Mouse (Mus musculus) kidney, embryonic 15.5 days (tissue): Measurements from ENCODE around the gene Map3k12. TPM values are rescaled to one million over a fixed set of nuclear protein-coding genes. Genes with fewer than 3 reads are reported as not detected.

Source experiments
- ATAC-seq: fragments of 200-750 bp; cut with Nextera tagmentation; replicated peaks from 2 replicates; pipeline ENCODE4 v1.8.0; 2017; ENCODE audit warnings: moderate TSS enrichment; ENCODE audit not compliant: low FRiP score
- H3K27ac ChIP-seq: fragments of 300-500 bp; sonication (generic); 2 replicates; pipeline ENCODE4 v1.5.1; 2015; ENCODE audit warnings: mild to moderate bottlenecking, inconsistent platforms
- H3K27me3 ChIP-seq: fragments of 300-500 bp; sonication (generic); 2 replicates; pipeline ENCODE4 v1.6.1; 2015; ENCODE audit warnings: inconsistent platforms
- H3K36me3 ChIP-seq: fragments of 300-500 bp; sonication (generic); 2 replicates; pipeline ENCODE4 v1.6.1; 2015; ENCODE audit warnings: inconsistent platforms
- H3K4me1 ChIP-seq: fragments of 300-500 bp; sonication (generic); 2 replicates; pipeline ENCODE4 v1.6.1; 2015; ENCODE audit warnings: inconsistent platforms
- H3K4me2 ChIP-seq: fragments of 300-500 bp; sonication (generic); 2 replicates; pipeline ENCODE4 v1.6.1; 2015; ENCODE audit warnings: moderate library complexity, mild to moderate bottlenecking, inconsistent platforms
- H3K4me3 ChIP-seq: fragments of 300-500 bp; sonication (generic); replicated peaks from 2 replicates; pipeline ENCODE4 v1.5.1; 2015; ENCODE audit warnings: mild to moderate bottlenecking, inconsistent platforms
- H3K9ac ChIP-seq: fragments of 300-500 bp; sonication (generic); 2 replicates; pipeline ENCODE4 v1.6.1; 2015; ENCODE audit warnings: mild to moderate bottlenecking, inconsistent platforms
- H3K9me3 ChIP-seq: fragments of 300-500 bp; sonication (generic); replicated peaks from 2 replicates; pipeline ENCODE4 v1.6.1; 2016; ENCODE audit warnings: inconsistent platforms
- WGBS: fragments of 180-500 bp; shearing (Covaris S2); methylation state at CpG from one replicate; pipeline ENCODE4 v1.1.7; 2015; ENCODE audit warnings: mixed read lengths; 5-methylcytosine and 5-hydroxymethylcytosine counted together
- polyA plus RNA-seq: library from polyadenylated mRNA; unstranded; fragments of >200 nt; fragmentation: Nextera tagmentation; extraction: Ambion mirVana; gene quantifications from 2 replicates; pipeline ENCODE4 v1.2.1, GENCODE M21; 2015

The Map3k12 gene
- polyA plus RNA-seq, 1 experiment from 2014 or later: 19.7 TPM

DNA sequence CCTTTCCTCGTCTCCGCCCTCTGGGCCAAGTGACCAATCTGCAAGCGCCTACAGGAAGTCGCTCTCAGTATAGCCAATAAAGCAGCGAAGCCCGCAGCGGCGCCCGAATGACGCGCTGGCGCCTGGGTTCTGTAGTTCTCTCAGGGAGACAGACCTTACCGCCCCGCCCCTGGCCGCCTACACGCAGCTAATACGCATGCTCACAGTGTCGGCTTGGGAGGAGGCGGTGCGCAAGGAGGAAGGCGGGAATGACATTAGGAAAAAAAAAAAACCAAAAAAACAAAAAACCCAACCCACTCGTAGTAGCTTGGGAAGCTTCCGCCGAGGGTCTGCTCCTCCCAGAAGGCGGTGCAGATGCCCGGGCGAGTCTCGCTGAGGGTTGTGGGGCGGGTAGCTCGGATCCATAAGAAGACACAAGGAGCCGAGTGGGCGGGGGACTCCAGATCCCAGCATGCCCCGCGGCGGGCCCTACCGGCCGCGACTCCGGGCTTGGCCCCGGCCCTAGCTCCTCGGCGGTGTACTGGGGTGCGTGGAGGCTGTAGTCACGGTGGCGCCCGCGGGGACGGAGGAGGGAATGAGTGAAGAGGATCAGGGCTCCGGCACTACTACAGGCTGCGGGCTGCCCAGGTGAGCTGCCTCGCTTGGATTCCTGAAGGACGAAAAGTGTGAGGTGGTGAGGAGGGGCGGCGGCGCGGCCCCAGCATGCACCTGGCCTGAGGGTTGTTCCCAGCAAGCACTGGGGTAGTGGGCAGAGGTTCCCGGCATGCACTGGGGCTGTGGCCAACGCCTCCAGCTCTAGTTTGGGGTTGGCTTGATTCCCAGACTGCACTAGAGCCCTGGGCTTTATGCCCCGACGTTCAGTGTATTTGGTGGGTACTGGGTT is 1.4 kb upstream of the Map3k12 start, which contains the start of gene Tarbp2:
Tarbp2 (plus strand) TSS at position 217 of the 883 bp plus-strand sequence.
- peaks cover 31% of the 10 kb centered on the region for H3K36me3 ChIP-seq
- WGBS: 0% methylated on average over 60 of the region's 60 CpGs

DNA sequence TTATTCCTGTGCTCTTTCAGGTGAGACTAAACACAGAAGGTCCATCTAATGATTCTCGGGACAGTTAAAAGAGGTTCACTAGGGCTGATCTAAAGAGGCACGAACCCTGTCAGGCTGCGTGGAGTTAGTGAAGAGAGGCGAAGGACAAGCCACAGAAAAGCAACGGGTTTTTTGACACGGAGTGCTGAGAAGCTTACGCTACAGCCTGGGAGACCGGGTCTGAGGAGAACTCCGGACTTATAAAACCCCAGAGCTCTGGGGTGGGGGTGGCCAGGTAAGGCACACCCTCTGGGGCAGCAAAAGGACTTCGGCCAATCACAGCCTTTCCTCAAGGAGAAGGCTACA is 739 bp upstream of the Map3k12 start:
- Histone ChIP-seq H3K27ac (peak overlapping the region; percentile 100), H3K27me3 (no peaks in the 10 kb centered on the region), H3K4me1 (peaks cover 40% of the 10 kb centered on the region), H3K36me3 (peaks cover 26% of the 10 kb centered on the region), H3K9ac (peak overlapping the region; percentile 61), H3K4me2 (peak overlapping the region; percentile 81), H3K9me3 (no peaks in the 10 kb centered on the region), H3K4me3 (peak overlapping the region; percentile 80)
- 0% methylated on average over 10 of the region's 10 CpGs for WGBS
- no peak for ATAC-seq

More for the DNA sequence above, 1.4 kb upstream of the Map3k12 start, which contains the start of gene Tarbp2:
- Histone ChIP-seq H3K4me1 (peaks cover 34% of the 10 kb centered on the region), H3K27me3 (no peaks in the 10 kb centered on the region), H3K9me3 (no peaks in the 10 kb centered on the region), H3K27ac (peak within 1 kb of the TSS; percentile 100), H3K9ac (peak within 1 kb of the TSS; percentile 85), H3K4me3 (peak within 1 kb of the TSS; percentile 80), H3K4me2 (peak within 1 kb of the TSS; percentile 81)
- peak; percentile 93 for ATAC-seq

DNA sequence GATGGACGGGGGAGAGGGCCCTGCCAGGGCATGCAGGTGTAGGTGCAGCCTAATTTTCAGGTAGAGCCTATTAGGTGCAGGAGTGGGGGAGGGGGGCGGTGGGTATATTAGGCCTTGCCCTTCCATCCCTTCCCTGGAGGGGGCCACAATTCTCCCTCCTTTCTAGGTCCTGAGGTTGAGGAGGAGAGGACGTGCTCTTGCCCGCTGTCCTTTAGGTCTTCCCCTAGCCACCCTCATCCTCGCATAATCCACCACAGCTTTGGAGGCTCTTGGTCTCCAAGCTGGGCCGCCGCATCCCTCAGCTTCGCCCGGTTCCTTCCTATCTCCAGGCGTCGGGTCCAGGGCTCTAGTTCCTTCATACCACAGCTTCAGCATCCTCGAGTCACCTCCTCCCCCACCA is 571 bp downstream of the Map3k12 start:
- peaks cover 13% of the 10 kb centered on the region for H3K36me3 ChIP-seq
- peak overlapping the region; percentile 80 for H3K4me3 ChIP-seq
- no peak for ATAC-seq
- under 1% methylated on average over 12 of the region's 12 CpGs for WGBS
- H3K9ac ChIP-seq: peak overlapping the region; percentile 61
- peak overlapping the region; percentile 100 for H3K27ac ChIP-seq
- H3K9me3 ChIP-seq: no peaks in the 10 kb centered on the region
- peaks cover 53% of the 10 kb centered on the region for H3K4me1 ChIP-seq
- peak overlapping the region; percentile 81 for H3K4me2 ChIP-seq
- no peaks in the 10 kb centered on the region for H3K27me3 ChIP-seq

DNA sequence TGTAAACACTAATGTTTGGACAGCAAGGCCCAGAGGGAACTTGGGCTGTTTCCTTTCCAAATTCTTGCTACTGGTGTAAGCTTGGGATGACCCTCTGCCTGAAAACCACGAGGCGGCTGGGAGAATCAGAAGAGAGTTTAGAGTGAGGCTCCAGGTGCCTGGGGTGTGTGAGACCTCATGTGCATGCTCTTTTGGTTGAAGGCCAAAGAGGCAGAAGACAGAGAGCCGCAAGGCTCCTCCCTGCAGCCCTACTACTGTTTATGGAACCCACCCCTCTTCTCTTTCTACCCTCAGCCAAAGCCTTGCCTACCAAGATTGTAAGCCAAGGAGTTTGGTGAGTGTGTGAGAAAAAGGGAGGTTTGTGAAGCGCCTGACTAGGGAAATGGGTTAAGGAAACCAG is 1.1 kb downstream of the Map3k12 start:
- H3K9ac ChIP-seq: peak overlapping the region; percentile 61; the same call in 1 of the 2 replicates
- H3K9me3 ChIP-seq: no peaks in the 10 kb centered on the region
- WGBS: 43% methylated on average over 4 of the region's 4 CpGs

DNA sequence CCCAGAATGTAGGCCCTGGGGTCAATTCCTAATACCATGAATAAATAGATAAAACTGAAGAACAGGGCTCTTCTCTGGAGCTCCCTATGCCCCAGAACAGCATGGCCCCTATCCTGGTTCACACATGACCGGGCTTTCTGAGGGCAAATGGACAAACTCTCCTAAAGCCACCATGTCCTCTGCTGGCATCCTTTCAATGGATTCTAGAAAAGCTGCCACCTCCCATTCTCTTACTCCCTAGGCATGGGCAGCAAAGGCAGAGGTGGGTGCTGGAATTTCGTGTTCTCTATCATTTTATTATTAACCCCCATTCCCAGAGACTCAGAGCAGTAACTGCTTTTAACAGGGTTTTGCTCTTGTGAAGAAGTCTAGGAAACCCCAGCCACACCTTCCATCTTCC is 1.6 kb downstream of the Map3k12 start:
- ATAC-seq: no peak
- Histone ChIP-seq H3K4me2 (peak overlapping the region; percentile 81), H3K9ac (no peak overlapping the region), H3K36me3 (peaks cover 2% of the 10 kb centered on the region; the same call in 1 of the 2 replicates), H3K27me3 (no peaks in the 10 kb centered on the region), H3K4me3 (peak overlapping the region; percentile 80; the same call in 1 of the 2 replicates), H3K9me3 (no peaks in the 10 kb centered on the region), H3K27ac (no peak overlapping the region), H3K4me1 (peaks cover 56% of the 10 kb centered on the region)
- WGBS: 86% methylated on average over 2 of the region's 2 CpGs

More for the DNA sequence above, 1.1 kb downstream of the Map3k12 start:
- Histone ChIP-seq H3K36me3 (peaks cover 8% of the 10 kb centered on the region), H3K27ac (peak overlapping the region; percentile 100), H3K4me2 (peak overlapping the region; percentile 81), H3K4me3 (peak overlapping the region; percentile 80), H3K4me1 (peaks cover 56% of the 10 kb centered on the region), H3K27me3 (no peaks in the 10 kb centered on the region)
- no peak for ATAC-seq

DNA sequence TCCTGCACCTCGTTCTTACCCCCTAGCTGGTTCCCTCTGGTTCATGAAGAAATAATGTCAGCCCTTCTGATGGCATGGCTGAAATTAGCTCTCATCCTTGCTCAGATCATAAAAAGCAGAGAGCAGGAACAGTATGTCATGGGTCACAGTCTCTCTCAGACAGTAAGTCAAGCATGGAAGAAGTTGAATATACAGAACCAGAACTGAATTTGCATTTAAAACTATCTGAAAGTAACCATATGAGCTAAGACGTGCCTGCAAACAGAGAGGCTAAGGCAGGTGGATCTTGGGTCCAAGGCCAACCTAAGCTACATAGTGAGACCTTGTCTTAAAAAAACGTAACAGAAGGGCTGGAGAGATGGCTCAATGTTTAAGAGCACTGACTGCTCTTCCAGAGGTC is 3.9 kb downstream of the Map3k12 start:
- no peak overlapping the region for H3K4me3 ChIP-seq
- no peak for ATAC-seq
- peaks cover 59% of the 10 kb centered on the region for H3K4me1 ChIP-seq
- 0 out of 2 replicates have a peak, but pooled peaks cover 3% of the 10 kb centered on the region for H3K36me3 ChIP-seq
- H3K4me2 ChIP-seq: no peak overlapping the region
- WGBS: 59% methylated on average over 3 of the region's 3 CpGs
- no peak overlapping the region for H3K9ac ChIP-seq
- H3K27ac ChIP-seq: 0 out of 2 replicates have a peak overlapping the region, but pooled peaks have one; percentile 88
- no peaks in the 10 kb centered on the region for H3K27me3 ChIP-seq
- H3K9me3 ChIP-seq: no peaks in the 10 kb centered on the region

DNA sequence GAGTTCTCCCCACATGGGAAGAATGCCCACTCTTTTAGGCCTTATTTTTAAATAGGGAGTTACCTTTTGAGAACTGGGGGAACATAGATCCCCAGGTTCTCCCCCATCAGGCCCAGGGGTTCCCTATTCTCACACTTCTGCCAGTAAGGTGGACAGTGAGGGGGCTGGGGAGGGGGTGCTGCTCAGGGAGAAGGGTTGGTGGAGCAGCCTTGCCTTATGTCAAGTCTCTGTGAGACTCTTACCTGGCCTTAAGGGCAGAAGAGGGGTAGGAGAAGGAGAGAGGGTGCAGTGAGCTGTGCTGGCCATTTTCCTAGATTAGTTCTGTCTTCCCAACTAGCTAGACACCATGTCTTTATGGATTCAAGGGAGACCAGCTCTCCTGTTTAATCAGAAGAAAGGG is 4.4 kb downstream of the Map3k12 start:
- Histone ChIP-seq H3K9me3 (no peaks in the 10 kb centered on the region), H3K4me2 (no peak overlapping the region), H3K27ac (peak overlapping the region; percentile 88; the same call in 1 of the 2 replicates), H3K4me3 (no peak overlapping the region), H3K36me3 (0 out of 2 replicates have a peak, but pooled peaks cover 3% of the 10 kb centered on the region), H3K9ac (no peak overlapping the region), H3K4me1 (peaks cover 59% of the 10 kb centered on the region), H3K27me3 (no peaks in the 10 kb centered on the region)
- ATAC-seq: no peak

DNA sequence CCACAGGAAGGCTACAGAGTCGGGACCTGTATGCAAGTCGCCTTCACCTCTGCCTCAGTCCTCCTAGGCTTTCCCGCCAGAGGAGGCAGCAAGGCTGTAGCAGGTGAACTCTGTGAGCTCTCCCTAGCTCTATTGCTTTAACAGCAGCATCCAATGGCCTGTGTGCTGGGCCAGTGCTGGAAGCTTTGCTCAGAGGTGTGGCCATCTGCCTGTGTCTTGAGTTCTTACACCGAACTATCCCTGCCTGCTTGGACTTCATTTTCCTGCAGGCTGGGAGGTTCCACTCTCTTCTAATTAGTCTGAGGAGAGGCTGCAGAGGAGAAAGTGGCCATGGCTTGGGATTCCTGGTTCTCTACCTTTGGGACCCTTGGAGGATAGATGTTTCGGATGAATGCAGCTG is 4.9 kb downstream of the Map3k12 start:
- no peaks in the 10 kb centered on the region for H3K9me3 ChIP-seq
- H3K36me3 ChIP-seq: peaks cover 3% of the 10 kb centered on the region; the same call in 1 of the 2 replicates
- WGBS: 26% methylated on average over 5 of the region's 5 CpGs
- no peak for ATAC-seq
- H3K4me1 ChIP-seq: peaks cover 59% of the 10 kb centered on the region
- peak overlapping the region; percentile 88 for H3K4me2 ChIP-seq
- no peaks in the 10 kb centered on the region for H3K27me3 ChIP-seq
- no peak overlapping the region for H3K9ac ChIP-seq
- H3K27ac ChIP-seq: peak overlapping the region; percentile 88
- H3K4me3 ChIP-seq: 0 out of 2 replicates have a peak overlapping the region, but pooled peaks have one; percentile 63

DNA sequence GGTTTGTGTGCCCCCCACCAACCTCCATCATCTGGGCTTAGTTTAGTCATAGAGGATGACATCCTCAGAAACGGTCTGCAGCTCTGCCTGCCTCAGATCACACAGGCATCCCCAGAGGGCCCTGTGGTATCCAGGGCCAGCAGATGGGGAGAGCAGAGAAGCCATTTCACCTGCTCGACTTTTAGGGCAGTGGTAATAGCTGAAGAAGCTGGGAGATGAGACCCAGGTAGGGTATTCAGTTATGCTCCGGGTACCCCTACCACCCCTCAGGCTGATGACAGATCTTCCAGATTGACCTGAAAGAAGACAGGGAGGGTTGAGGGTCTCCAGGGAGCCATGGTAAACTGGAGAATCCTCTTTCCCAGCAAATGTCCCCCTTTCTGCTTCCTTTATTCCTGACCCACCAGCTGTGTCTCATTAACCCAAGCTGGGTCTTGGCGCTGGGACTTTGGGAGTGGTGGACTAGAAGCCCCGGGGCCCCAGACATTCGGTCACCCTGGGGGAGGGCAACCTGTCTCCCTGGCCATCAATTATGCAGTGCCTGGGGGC is 5.5 kb downstream of the Map3k12 start:
- H3K4me1 ChIP-seq: peaks cover 61% of the 10 kb centered on the region
- ATAC-seq: no peak; the same call in 1 of the 2 replicates
- peak overlapping the region; percentile 63 for H3K4me3 ChIP-seq
- no peaks in the 10 kb centered on the region for H3K27me3 ChIP-seq
- H3K9me3 ChIP-seq: no peaks in the 10 kb centered on the region
- H3K27ac ChIP-seq: peak overlapping the region; percentile 88
- peaks cover 7% of the 10 kb centered on the region; the same call in 1 of the 2 replicates for H3K36me3 ChIP-seq
- peak overlapping the region; percentile 88 for H3K4me2 ChIP-seq
- H3K9ac ChIP-seq: no peak overlapping the region
- 9% methylated on average over 6 of the region's 6 CpGs for WGBS

DNA sequence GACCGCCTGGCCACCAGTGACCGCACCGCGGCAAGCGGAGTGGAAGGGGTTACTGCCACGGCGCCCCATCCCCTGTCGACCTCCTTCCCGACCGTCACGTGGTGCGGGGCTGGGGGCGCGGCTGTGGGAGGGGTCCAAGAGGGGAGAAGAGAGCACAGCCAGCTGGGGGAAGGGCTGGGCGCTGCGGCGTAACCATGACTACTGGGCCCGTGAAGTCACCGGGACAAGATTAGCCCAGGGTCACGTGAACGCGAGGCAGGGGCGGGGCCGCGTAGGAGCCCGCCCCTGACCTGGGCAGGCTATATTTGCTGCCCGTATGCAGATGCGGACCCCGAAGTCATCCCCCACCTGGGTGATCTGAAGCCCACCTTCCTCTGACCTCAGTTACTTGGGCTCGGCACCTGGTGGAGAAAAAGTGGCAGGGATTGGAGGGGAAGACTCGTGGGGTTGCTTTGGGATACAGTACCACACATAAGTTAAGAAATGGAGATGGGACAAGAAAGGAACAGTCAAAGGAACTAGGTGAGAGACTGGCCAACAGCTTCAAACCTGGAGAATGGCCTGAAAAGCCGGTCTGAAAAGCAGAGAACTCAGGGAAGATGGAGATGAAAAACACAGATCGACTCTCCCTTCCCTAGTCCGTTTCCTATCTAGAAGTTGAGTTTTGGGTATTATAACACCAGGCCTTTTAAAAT is 6.1 kb downstream of the Map3k12 start:
- no peaks in the 10 kb centered on the region for H3K27me3 ChIP-seq
- H3K9ac ChIP-seq: peak overlapping the region; percentile 66
- 3% methylated on average over 34 of the region's 34 CpGs for WGBS
- H3K27ac ChIP-seq: peak overlapping the region; percentile 88
- peaks cover 7% of the 10 kb centered on the region; the same call in 1 of the 2 replicates for H3K36me3 ChIP-seq
- H3K9me3 ChIP-seq: no peaks in the 10 kb centered on the region
- peak overlapping the region; percentile 63 for H3K4me3 ChIP-seq
- peaks cover 61% of the 10 kb centered on the region for H3K4me1 ChIP-seq
- ATAC-seq: peak; percentile 93
- H3K4me2 ChIP-seq: peak overlapping the region; percentile 88

DNA sequence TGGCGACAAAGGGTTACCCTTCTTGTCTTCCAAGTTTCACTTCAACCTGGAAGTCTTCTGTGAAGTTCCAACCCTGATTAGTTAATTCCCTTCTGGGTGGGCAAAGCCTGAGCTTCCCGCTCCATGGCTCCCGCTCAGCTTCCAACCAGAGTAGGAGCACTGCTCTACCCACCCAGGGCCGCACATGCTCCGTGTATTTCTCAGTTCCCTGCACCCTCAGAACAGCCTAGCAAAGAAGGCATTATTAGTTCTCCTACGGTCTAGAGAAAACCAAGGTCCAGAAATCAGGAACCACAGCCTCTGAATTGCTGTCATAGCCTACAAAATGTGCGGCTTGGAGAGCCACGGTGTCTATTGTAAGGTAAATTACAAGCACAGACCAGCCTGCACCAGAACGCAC is 6.8 kb downstream of the Map3k12 start:
- Histone ChIP-seq H3K36me3 (peaks cover 10% of the 10 kb centered on the region), H3K9ac (peak overlapping the region; percentile 66), H3K4me1 (peaks cover 61% of the 10 kb centered on the region), H3K27me3 (no peaks in the 10 kb centered on the region), H3K9me3 (no peaks in the 10 kb centered on the region), H3K4me2 (peak overlapping the region; percentile 88), H3K4me3 (peak overlapping the region; percentile 63), H3K27ac (peak overlapping the region; percentile 88)
- WGBS: 5% methylated on average over 9 of the region's 9 CpGs
- ATAC-seq: peak; percentile 55
